Mouse (Mus musculus) ES-CJ7 (cell line): ENCODE results near the gene Dnmt1.

Experiments
- DNase-seq: peaks from one replicate; pipeline ENCODE4 v3.0.0; 2011; ENCODE audit warnings: low read depth, low spot score

Gene Dnmt1

DNA sequence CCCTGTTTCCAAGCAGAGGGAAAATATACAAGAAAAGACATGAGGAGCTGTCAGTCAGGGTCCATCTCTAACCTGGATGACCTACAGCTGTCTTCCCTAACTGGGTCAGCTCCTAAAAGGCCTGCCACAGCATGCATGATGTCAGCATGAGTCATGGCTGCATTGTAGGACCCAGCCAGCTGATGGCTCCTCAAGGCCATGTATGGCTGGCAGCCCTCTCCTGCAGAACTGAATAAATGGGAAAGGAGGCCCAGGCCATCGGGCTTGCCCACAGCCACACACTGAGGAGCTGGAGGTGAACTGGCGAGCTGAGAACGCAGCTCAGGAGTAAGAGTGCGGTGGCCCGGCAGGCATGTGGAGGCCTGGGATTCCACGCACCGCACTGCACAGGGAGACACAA, 16.3 kb downstream of the Dnmt1 start:
- no peak for DNase-seq

- DNase-seq: no peak
These were observed 36.4 kb downstream of the Dnmt1 start for GRCm38 (mm10) chr9:20923258-20923657.

- peak; percentile 58 for DNase-seq
These were observed 43.5 kb downstream of the Dnmt1 start for GRCm38 (mm10) chr9:20916160-20916559.

GRCm38 (mm10) chr9:20909948-20910347, 49.7 kb downstream of the Dnmt1 start:
- no peak for DNase-seq

DNA sequence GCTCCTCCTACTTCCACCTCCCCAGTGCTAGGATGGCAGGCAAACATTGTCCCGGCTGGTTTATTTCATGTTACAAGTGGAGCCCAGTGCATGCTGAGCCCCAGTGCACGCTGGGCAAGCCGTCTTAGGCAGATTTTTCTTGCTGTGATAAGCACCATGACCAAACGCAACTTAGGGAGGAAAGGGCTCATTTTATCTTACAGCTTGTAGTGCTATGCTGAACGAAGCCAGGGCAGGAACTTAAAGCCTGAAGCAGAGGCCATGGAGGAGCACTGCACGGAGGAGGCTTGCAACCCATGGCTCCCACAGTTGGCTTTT, 57.6 kb downstream of the Dnmt1 start:
- DNase-seq: no peak

- DNase-seq: peak; percentile 65
These were observed 58.1 kb downstream of the Dnmt1 start for GRCm38 (mm10) chr9:20901466-20902173.

DNA sequence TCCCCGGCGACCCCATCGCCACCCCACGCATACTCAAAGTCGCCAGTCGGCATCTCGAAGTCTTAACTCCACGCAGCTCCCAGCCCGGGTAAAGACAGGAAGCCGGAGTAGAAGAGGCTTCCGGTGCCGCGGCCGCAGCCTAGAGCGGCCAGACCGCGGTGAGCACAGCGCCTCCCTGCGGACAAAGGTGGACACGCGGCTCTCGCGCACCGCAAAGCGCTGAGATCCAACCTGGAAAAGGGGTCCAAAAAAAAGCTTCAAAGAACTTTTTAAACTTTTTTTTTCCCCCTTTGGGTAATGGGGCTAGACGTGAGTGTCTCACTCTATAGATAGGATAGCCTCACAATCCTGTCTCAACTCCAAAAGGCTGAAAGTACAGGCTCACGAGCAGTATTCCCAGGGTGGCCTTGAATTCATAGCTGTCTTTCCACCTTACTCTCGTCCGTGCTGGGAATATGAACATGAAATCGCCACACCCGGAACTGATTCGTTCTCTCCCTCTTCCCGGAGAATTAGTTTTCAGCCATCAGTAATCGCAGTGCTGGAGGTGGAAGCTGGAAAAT, 61.1 kb downstream of the Dnmt1 start, which contains the start of gene Eif3g:
Gene Eif3g, minus strand, starts transcription at position 113 of the 563 bp plus-strand sequence.
- peak; percentile 87 for DNase-seq

DNA sequence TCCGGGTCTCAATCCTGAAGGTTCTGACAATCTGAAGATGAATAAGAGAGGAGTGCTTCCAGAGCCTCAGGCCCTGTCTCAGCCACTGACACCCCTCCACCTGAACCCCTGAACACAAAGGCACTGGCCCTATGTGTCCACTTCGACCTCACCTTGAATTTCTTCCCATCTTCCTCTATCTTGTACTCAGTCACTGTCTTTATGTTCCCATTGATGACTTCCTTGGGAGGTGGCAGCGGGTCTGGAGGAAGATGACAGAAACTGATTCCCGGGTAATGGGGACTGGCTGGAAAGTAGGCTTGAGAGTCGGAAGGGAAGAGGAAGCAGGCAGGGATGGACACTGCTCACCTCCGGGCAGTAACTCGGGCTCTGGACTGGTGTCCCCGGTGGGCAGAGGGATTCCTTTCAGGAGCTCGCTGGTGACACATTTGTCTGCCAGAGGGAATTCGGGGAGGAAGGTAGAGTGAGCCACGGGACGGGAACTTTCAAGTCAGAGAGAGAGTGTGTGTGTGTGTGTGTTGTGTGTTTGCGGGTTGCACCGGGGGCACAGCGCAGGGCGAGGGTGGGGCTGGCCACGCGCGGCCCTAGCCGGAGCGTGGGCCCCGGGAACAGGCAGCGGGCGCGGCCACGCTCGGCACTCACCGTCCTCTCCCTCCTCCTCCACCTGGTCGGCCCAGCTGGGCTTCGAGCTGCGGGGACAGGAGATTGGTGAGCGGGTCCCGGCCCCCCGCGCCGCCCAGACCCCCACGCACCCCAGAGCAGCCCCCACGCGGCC, 61.8 kb downstream of the Dnmt1 start:
- DNase-seq: no peak

GRCm38 (mm10) chr9:20895382-20895781, 64.3 kb downstream of the Dnmt1 start:
- DNase-seq: no peak

GRCm38 (mm10) chr9:20894629-20895028, 65.1 kb downstream of the Dnmt1 start:
- DNase-seq: no peak

GRCm38 (mm10) chr9:20893590-20894343, 65.9 kb downstream of the Dnmt1 start:
- no peak for DNase-seq

- DNase-seq: no peak
These were observed 66.6 kb downstream of the Dnmt1 start for GRCm38 (mm10) chr9:20893069-20893468.

DNA sequence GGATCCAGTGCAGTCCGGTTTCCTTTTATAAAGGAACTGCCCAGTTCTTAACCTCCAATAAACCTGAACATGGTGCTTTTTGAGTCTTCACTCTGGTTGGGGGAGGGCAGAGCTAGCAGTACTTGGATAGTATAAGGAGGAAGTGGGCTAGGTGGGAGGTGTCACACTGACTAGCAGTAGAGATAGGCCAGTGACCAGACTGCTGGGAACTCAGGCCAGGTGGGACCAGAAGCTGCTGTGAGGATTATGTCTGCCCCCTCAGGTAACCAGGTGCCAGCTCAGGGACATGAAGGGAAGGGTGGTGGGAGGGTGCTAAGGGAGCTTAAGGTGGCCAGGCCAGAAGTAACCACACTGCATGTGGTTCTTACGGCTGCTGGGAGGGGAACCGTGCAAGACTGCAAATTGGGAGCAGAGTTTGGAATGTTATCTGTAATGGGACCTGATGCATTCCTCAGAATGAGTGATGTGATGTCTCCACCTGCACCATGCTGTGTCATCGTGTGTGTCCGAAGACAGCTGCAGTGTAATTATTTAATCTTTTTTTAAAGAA, 67.5 kb downstream of the Dnmt1 start:
- peak; percentile 50 for DNase-seq

- no peak for DNase-seq
These were observed 68.2 kb downstream of the Dnmt1 start for GRCm38 (mm10) chr9:20891339-20892103.

DNA sequence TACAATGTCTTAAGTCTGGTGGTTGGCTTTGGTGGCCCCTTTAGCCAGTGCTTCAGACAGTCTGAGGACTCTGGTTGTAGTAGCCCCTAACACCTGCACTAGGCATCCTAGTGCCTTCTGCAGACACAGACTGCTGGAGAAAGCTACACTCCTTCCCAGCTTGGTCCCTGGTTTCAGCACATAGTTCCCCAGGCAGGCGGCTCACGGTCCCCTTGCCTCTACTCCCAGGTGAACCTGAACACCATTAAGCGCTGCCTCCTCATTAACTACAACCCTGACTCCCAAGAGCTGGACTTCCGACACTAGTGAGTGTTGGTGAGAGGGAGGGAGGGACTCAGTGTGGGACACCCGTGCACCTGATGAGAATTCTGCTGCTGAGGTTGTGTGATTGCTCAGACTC, 69.3 kb downstream of the Dnmt1 start:
- no peak for DNase-seq

- DNase-seq: no peak
These were observed 70.2 kb downstream of the Dnmt1 start for GRCm38 (mm10) chr9:20889185-20890141.

DNA sequence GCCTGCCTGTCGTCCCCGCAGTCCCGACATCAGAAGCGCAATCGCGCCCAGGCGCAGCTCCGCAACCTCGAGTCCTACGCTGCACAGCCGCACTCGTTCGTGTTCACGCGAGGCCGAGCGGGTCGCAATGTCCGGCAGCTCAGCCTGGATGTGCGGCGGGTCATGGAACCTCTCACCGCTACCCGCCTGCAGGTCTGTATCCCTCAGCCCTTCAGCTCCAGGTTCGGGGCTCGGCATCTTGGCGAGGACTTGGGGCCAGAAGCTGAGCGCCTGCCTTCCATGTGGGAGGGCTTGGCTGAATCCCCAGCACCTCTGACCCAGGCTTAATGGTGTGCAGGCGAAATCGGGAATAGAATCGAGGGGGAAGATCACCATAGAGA, 71.3 kb downstream of the Dnmt1 start:
- DNase-seq: no peak

- DNase-seq: peak; percentile 97
These were observed 71.8 kb downstream of the Dnmt1 start, which contains the start of gene Ppan for GRCm38 (mm10) chr9:20887704-20888385. Gene Ppan, plus strand, starts transcription at chr9:20888175.

- peak; percentile 55 for DNase-seq
These were observed 72.5 kb downstream of the Dnmt1 start for GRCm38 (mm10) chr9:20887191-20887590.
